Mouse (Mus musculus) brain, embryonic 14.5 days (tissue): Measurements from ENCODE around the gene Gm28043.

Experiments
- CTCF ChIP-seq: fragments of 200-500 bp; IDR thresholded peaks from 2 replicates; pipeline ENCODE4 v1.5.1; 2012; ENCODE audit warnings: inconsistent platforms, mild to moderate bottlenecking, moderate library complexity, borderline replicate concordance; ENCODE audit not compliant: insufficient read depth, insufficient read length; ENCODE audit errors: extremely low read depth
- POLR2A ChIP-seq: fragments of 200-500 bp; IDR thresholded peaks from 2 replicates; pipeline ENCODE4 v1.6.1; 2012; ENCODE audit warnings: mild to moderate bottlenecking, inconsistent platforms, borderline replicate concordance; ENCODE audit not compliant: poor library complexity, insufficient read depth, insufficient read length, severe bottlenecking; ENCODE audit errors: extremely low read depth

DNA sequence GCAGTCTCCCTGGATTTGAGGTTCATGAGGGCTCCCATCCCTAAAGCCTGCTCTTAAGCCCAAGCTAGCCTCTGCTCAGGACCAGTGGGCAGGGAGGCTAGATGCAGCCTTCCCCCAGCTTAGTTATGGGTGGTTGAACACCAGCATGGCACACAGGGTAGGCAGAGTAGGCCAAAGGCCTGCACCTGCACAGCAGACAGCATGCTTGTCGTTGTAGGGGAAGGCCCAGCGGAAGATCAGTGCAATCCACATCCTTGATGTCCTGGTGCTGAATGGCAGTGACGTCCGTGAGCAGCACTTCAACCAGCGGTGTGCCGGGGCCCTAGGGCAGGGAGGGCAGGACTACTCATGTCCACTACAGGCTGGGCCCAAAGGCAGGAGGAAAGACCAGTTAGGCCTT is 83.7 kb downstream of the Gm28043 start:
- no peak for TF ChIP-seq POLR2A
- no peak for TF ChIP-seq CTCF
